Mouse (Mus musculus) olfactory bulb, adult 2 months (tissue): ENCODE measurements at regions not wholly inside any gene's neighbourhood (a gene's known extent, or its start where the extent isn't known, plus 50 kb on each side); places are given as distances from the start of the nearest gene placed in this dataset.

ENCODE experiments used
- H3K27ac ChIP-seq: fragments of 200-500 bp; 2 replicates; pipeline ENCODE4 v1.5.1; 2012; ENCODE audit warnings: low read depth, low read length; ENCODE audit not compliant: insufficient read depth
- H3K4me1 ChIP-seq: fragments of 200-500 bp; 2 replicates; pipeline ENCODE4 v1.6.1; 2012; ENCODE audit warnings: low read length; ENCODE audit not compliant: control insufficient read depth, insufficient read depth
- H3K4me3 ChIP-seq: fragments of 200-500 bp; 2 replicates; pipeline ENCODE4 v1.5.1; 2012; ENCODE audit warnings: mild to moderate bottlenecking, low read depth, low read length, moderate library complexity; ENCODE audit not compliant: insufficient read depth
- CTCF ChIP-seq: fragments of 200-500 bp; IDR thresholded peaks from 2 replicates; pipeline ENCODE4 v1.5.1; 2012; ENCODE audit warnings: low read depth, mild to moderate bottlenecking, low read length, moderate library complexity; ENCODE audit not compliant: insufficient read depth
- POLR2A ChIP-seq: fragments of 200-500 bp; IDR thresholded peaks from 2 replicates; pipeline ENCODE4 v1.6.1; 2012; ENCODE audit warnings: mild to moderate bottlenecking, low read depth, low read length, moderate library complexity; ENCODE audit not compliant: insufficient read depth
- WGBS: fragments of 180-500 bp; shearing (Covaris S2); methylation state at CpG from one replicate; pipeline ENCODE4 v1.1.7; 2018; 5-methylcytosine and 5-hydroxymethylcytosine counted together

GRCm38 (mm10) chr2:72843610-72844009, 136.6 kb downstream of the Sp3 start:
- H3K4me1 ChIP-seq: peaks cover 3% of the 10 kb centered on the region; the same call in 1 of the 2 replicates
- WGBS: 93% methylated on average over 2 of the region's 2 CpGs
- no peak overlapping the region for H3K27ac ChIP-seq
- H3K4me3 ChIP-seq: no peak overlapping the region
- TF ChIP-seq CTCF (no peak), POLR2A (no peak)

- no peak overlapping the region for H3K4me3 ChIP-seq
- TF ChIP-seq POLR2A: no peak
- TF ChIP-seq CTCF: no peak
- H3K27ac ChIP-seq: no peak overlapping the region
- H3K4me1 ChIP-seq: no peaks in the 10 kb centered on the region
- WGBS: 48% methylated on average over 12 of the region's 12 CpGs
Measured at GRCm38 (mm10) chr2:72849441-72850192, 130.6 kb downstream of the Sp3 start.

GRCm38 (mm10) chr2:72852509-72852908, 127.7 kb downstream of the Sp3 start:
- no peak overlapping the region for H3K27ac ChIP-seq
- WGBS: 88% methylated on average over 4 of the region's 4 CpGs
- no peaks in the 10 kb centered on the region for H3K4me1 ChIP-seq
- no peak overlapping the region for H3K4me3 ChIP-seq
- no peak for TF ChIP-seq CTCF
- no peak for TF ChIP-seq POLR2A

GRCm38 (mm10) chr2:72855276-72855970, 124.8 kb downstream of the Sp3 start:
- no peak overlapping the region for H3K4me3 ChIP-seq
- TF ChIP-seq POLR2A: no peak
- no peak for TF ChIP-seq CTCF
- no peaks in the 10 kb centered on the region for H3K4me1 ChIP-seq
- no peak overlapping the region for H3K27ac ChIP-seq
- 52% methylated on average over 11 of the region's 11 CpGs for WGBS

- 90% methylated on average over 13 of the region's 13 CpGs for WGBS
- Histone ChIP-seq H3K4me3 (no peak overlapping the region), H3K4me1 (peaks cover under 1% of the 10 kb centered on the region; the same call in 1 of the 2 replicates), H3K27ac (no peak overlapping the region)
- no peak for TF ChIP-seq POLR2A
- no peak for TF ChIP-seq CTCF
Measured at GRCm38 (mm10) chr2:72855971-72856755, 124.1 kb downstream of the Sp3 start.

GRCm38 (mm10) chr2:72857377-72857776, 122.9 kb downstream of the Sp3 start:
- H3K4me3 ChIP-seq: no peak overlapping the region
- TF ChIP-seq CTCF (no peak), POLR2A (no peak)
- H3K27ac ChIP-seq: no peak overlapping the region
- peaks cover 4% of the 10 kb centered on the region; the same call in 1 of the 2 replicates for H3K4me1 ChIP-seq
- WGBS: 93% methylated on average over 5 of the region's 5 CpGs

- WGBS: 60% methylated on average over 19 of the region's 19 CpGs
Measured at GRCm38 (mm10) chr2:72865462-72866365, 114.5 kb downstream of the Sp3 start.

GRCm38 (mm10) chr2:72866366-72866688, 113.9 kb downstream of the Sp3 start:
- no peak overlapping the region for H3K27ac ChIP-seq
- TF ChIP-seq POLR2A: no peak
- TF ChIP-seq CTCF: no peak
- WGBS: 60% methylated on average over 2 of the region's 2 CpGs

More at GRCm38 (mm10) chr2:72865462-72866365, 114.5 kb downstream of the Sp3 start:
- H3K4me3 ChIP-seq: no peak overlapping the region
- TF ChIP-seq POLR2A (no peak), CTCF (no peak)
- peaks cover 4% of the 10 kb centered on the region; the same call in 1 of the 2 replicates for H3K4me1 ChIP-seq
- H3K27ac ChIP-seq: no peak overlapping the region

More at GRCm38 (mm10) chr2:72866366-72866688, 113.9 kb downstream of the Sp3 start:
- Histone ChIP-seq H3K4me3 (no peak overlapping the region), H3K4me1 (peaks cover 2% of the 10 kb centered on the region; the same call in 1 of the 2 replicates)
